Comparison of ENCODE assay signal across 17 mouse cellular contexts in genomic region chr15:99422551-99422950, GRCm38 (mm10). TPM values are rescaled to one million over a fixed set of nuclear protein-coding genes. Genes with fewer than 3 reads are reported as not detected.
DNase-seq lines count a peak whose midpoint lies in the region; ATAC-seq and TF ChIP-seq lines count a peak whose summit lies in the region.
"Had no signal": no experiment of that assay in that cellular context is flagged by ENCODE, and none has a peak within 500 bp of the region (broad histone marks: within the 10 kb centered on the region; RNA-seq: fewer than 3 reads in every experiment).

No protein-coding gene starts in this region.

- peak overlapping the region; percentile 65 for H3K27ac ChIP-seq in forebrain, embryonic 10.5 days
- H3K27ac ChIP-seq in forebrain, postnatal 0 days (ENCODE audit: low read depth, low read length), result no peak overlapping the region
- 0 out of 2 replicates have a peak overlapping the region, but pooled peaks have one; percentile 19 for H3K27ac ChIP-seq in hindbrain, embryonic 13.5 days
- no peak overlapping the region for H3K27ac ChIP-seq in hindbrain, embryonic 16.5 days (ENCODE audit: low read depth, low read length)
- H3K27ac ChIP-seq in testis, adult 2 months (ENCODE audit: control insufficient read depth, insufficient read depth, low read depth, low read length), result no peak overlapping the region

- ATAC-seq in forebrain, postnatal 0 days, result no peak
- ATAC-seq in hindbrain, embryonic 13.5 days (ENCODE audit: low FRiP score), result no peak
- ATAC-seq in hindbrain, embryonic 16.5 days, result no peak

- no peak; the same call in 1 of the 2 replicates for TF ChIP-seq CTCF in forebrain, postnatal 0 days (IDR thresholded peaks at IDR 0.05; ENCODE audit: low read depth)
- no peak for TF ChIP-seq CTCF in testis, adult 2 months (IDR thresholded peaks at IDR 0.05; ENCODE audit: control insufficient read depth, insufficient read depth, insufficient replicate concordance, low read depth, low read length)

- H3K4me1 ChIP-seq in forebrain, embryonic 10.5 days, result peaks cover 25% of the 10 kb centered on the region
- no peaks in the 10 kb centered on the region for H3K4me1 ChIP-seq in forebrain, postnatal 0 days (ENCODE audit: insufficient read depth)
- H3K4me1 ChIP-seq in hindbrain, embryonic 13.5 days (replicated peaks), result peaks cover 11% of the 10 kb centered on the region
- peaks cover 8% of the 10 kb centered on the region for H3K4me1 ChIP-seq in hindbrain, embryonic 16.5 days (ENCODE audit: control insufficient read depth, insufficient read depth, low read depth, low read length)
- peaks cover 21% of the 10 kb centered on the region for H3K4me1 ChIP-seq in testis, adult 2 months (ENCODE audit: control insufficient read depth, insufficient read depth, low read length)

- intact Hi-C loops in left cerebral cortex, postnatal 14 days (cut with DNase I), result no loop called here

- no peak overlapping the region for H3K9ac ChIP-seq in forebrain, postnatal 0 days
- no peak overlapping the region for H3K9ac ChIP-seq in hindbrain, embryonic 13.5 days
- no peak overlapping the region for H3K9ac ChIP-seq in hindbrain, embryonic 16.5 days (ENCODE audit: low read depth, low read length)
- H3K9ac ChIP-seq: heart, embryonic 15.5 days had no signal

- H3K4me3 ChIP-seq in forebrain, embryonic 10.5 days, result no peak overlapping the region
- no peak overlapping the region for H3K4me3 ChIP-seq in forebrain, postnatal 0 days (ENCODE audit: low read depth, low read length)
- no peak overlapping the region for H3K4me3 ChIP-seq in hindbrain, embryonic 13.5 days
- no peak overlapping the region for H3K4me3 ChIP-seq in hindbrain, embryonic 16.5 days (ENCODE audit: low read length)
- H3K4me3 ChIP-seq in testis, adult 2 months (ENCODE audit: control insufficient read depth, low read depth, low read length), result peak overlapping the region; percentile 63
- H3K4me3 ChIP-seq: heart, embryonic 15.5 days had no signal

- no peak overlapping the region for H3K4me2 ChIP-seq in forebrain, postnatal 0 days (ENCODE audit: low read depth)
- H3K4me2 ChIP-seq in hindbrain, embryonic 13.5 days, result no peak overlapping the region
- H3K4me2 ChIP-seq in hindbrain, embryonic 16.5 days (ENCODE audit: low read length), result no peak overlapping the region
- H3K4me2 ChIP-seq: heart, embryonic 15.5 days had no signal

- WGBS in forebrain, embryonic 10.5 days, result 94% methylated on average over 23 of the region's 23 CpGs
- WGBS in forebrain, postnatal 0 days, result 91% methylated on average over 23 of the region's 23 CpGs
- WGBS in hindbrain, embryonic 13.5 days, result 91% methylated on average over 23 of the region's 23 CpGs
- 92% methylated on average over 23 of the region's 23 CpGs for WGBS in hindbrain, embryonic 16.5 days

- no peak for TF ChIP-seq POLR2A in testis, adult 2 months (IDR thresholded peaks at IDR 0.05; ENCODE audit: control insufficient read depth, low read depth, low read length)

- H3K27me3 ChIP-seq in forebrain, embryonic 10.5 days (ENCODE audit: poor library complexity, severe bottlenecking), result no peaks in the 10 kb centered on the region
- no peaks in the 10 kb centered on the region for H3K27me3 ChIP-seq in forebrain, postnatal 0 days (ENCODE audit: insufficient read depth, low read length)
- no peaks in the 10 kb centered on the region for H3K27me3 ChIP-seq in hindbrain, embryonic 13.5 days
- no peaks in the 10 kb centered on the region for H3K27me3 ChIP-seq in hindbrain, embryonic 16.5 days (replicated peaks; ENCODE audit: control insufficient read depth, insufficient read depth, low read length)
- H3K27me3 ChIP-seq in testis, adult 2 months (ENCODE audit: control insufficient read depth, insufficient read depth, low read length), result no peaks in the 10 kb centered on the region
- H3K27me3 ChIP-seq: heart, embryonic 15.5 days had no signal

- H3K36me3 ChIP-seq in forebrain, embryonic 10.5 days (replicated peaks), result peaks cover 64% of the 10 kb centered on the region
- H3K36me3 ChIP-seq in forebrain, postnatal 0 days (ENCODE audit: insufficient read depth), result peaks cover 52% of the 10 kb centered on the region
- peaks cover 64% of the 10 kb centered on the region for H3K36me3 ChIP-seq in hindbrain, embryonic 13.5 days
- peaks cover 19% of the 10 kb centered on the region for H3K36me3 ChIP-seq in hindbrain, embryonic 16.5 days (ENCODE audit: control insufficient read depth, insufficient read depth, low read length)
- no peaks in the 10 kb centered on the region for H3K36me3 ChIP-seq in testis, adult 2 months (ENCODE audit: control insufficient read depth, insufficient read depth, low read length)

- DNase-seq in forebrain, embryonic 10.5 days (ENCODE audit: extremely low spot score, low spot score), result no peak
- DNase-seq in forebrain, postnatal 0 days, result no peak
- no peak for DNase-seq in testis, postnatal 10 days (ENCODE audit: low spot score)
- DNase-seq in left cerebral cortex, postnatal 14 days (ENCODE audit: low spot score in 2 of 2), result no peak
- no peak for DNase-seq in cerebellum, adult 8-10 months
- DNase-seq: adrenal gland, postnatal 25 days; cerebellum, adult 2 months; gastrocnemius, postnatal 25 days; left cerebral cortex, postnatal 4 days; lung, postnatal 36 days; midbrain, embryonic 14.5 days; retina, postnatal 1 day; thymus, adult 18-20 months had no signal

- H3K9me3 ChIP-seq in forebrain, embryonic 10.5 days, result no peaks in the 10 kb centered on the region
- no peaks in the 10 kb centered on the region for H3K9me3 ChIP-seq in forebrain, postnatal 0 days (ENCODE audit: low read length)
- H3K9me3 ChIP-seq in hindbrain, embryonic 13.5 days, result no peaks in the 10 kb centered on the region
- no peaks in the 10 kb centered on the region for H3K9me3 ChIP-seq in hindbrain, embryonic 16.5 days (ENCODE audit: control insufficient read depth, low read length)
- H3K9me3 ChIP-seq: heart, embryonic 15.5 days had no signal

RNA-seq across cellular contexts. Expression of gene Tmbim6, which starts 29.9 kb away (rescaled TPM):
- polyA plus RNA-seq in forebrain, embryonic 10.5 days (2016; fragmentation: Nextera tagmentation; extraction: Ambion mirVana), result 267 and 272 TPM in 2 replicates
- total RNA-seq in forebrain, postnatal 0 days (2014; rRNA removed), result 203 and 234 TPM in 2 replicates
- polyA plus RNA-seq in forebrain, postnatal 0 days (2015; fragmentation: Nextera tagmentation; extraction: Ambion mirVana), result 269 and 312 TPM in 2 replicates
- 255 and 257 TPM in 2 replicates for polyA plus RNA-seq in hindbrain, embryonic 13.5 days (2015; fragmentation: Nextera tagmentation; extraction: Ambion mirVana)
- polyA plus RNA-seq in hindbrain, embryonic 16.5 days (2015; fragmentation: Nextera tagmentation; extraction: Ambion mirVana), result 346 and 350 TPM in 2 replicates
- polyA plus RNA-seq in testis, adult 2 months (2012; rRNA removed), result 734 and 786 TPM in 2 replicates
- total RNA-seq in left cerebral cortex, postnatal 14 days (2021), result 100 to 1,000 TPM; 330 to 349 TPM

RNA-seq across cellular contexts. Expression of gene Nckap5l, which starts 35.0 kb away (rescaled TPM):
- polyA plus RNA-seq in forebrain, embryonic 10.5 days (2016; fragmentation: Nextera tagmentation; extraction: Ambion mirVana), result 10.9 and 13.7 TPM in 2 replicates
- 12.3 and 17.6 TPM in 2 replicates for total RNA-seq in forebrain, postnatal 0 days (2014; rRNA removed)
- 7.9 and 10.3 TPM in 2 replicates for polyA plus RNA-seq in forebrain, postnatal 0 days (2015; fragmentation: Nextera tagmentation; extraction: Ambion mirVana)
- 12.3 and 13.6 TPM in 2 replicates for polyA plus RNA-seq in hindbrain, embryonic 13.5 days (2015; fragmentation: Nextera tagmentation; extraction: Ambion mirVana)
- 11.6 and 17.7 TPM in 2 replicates for polyA plus RNA-seq in hindbrain, embryonic 16.5 days (2015; fragmentation: Nextera tagmentation; extraction: Ambion mirVana)
- polyA plus RNA-seq in testis, adult 2 months (2012; rRNA removed), result 3.9 and 4.4 TPM in 2 replicates
- 10 to 100 TPM; 27.6 to 35.6 TPM for total RNA-seq in left cerebral cortex, postnatal 14 days (2021)

RNA-seq across cellular contexts. Expression of gene Bcdin3d, which starts 52.0 kb away (rescaled TPM):
- polyA plus RNA-seq in forebrain, embryonic 10.5 days (2016; fragmentation: Nextera tagmentation; extraction: Ambion mirVana), result 19.6 and 20.5 TPM in 2 replicates
- 12.1 and 17.5 TPM in 2 replicates for total RNA-seq in forebrain, postnatal 0 days (2014; rRNA removed)
- 12.8 and 15.7 TPM in 2 replicates for polyA plus RNA-seq in forebrain, postnatal 0 days (2015; fragmentation: Nextera tagmentation; extraction: Ambion mirVana)
- 22.6 and 23.4 TPM in 2 replicates for polyA plus RNA-seq in hindbrain, embryonic 13.5 days (2015; fragmentation: Nextera tagmentation; extraction: Ambion mirVana)
- 16.8 and 17.7 TPM in 2 replicates for polyA plus RNA-seq in hindbrain, embryonic 16.5 days (2015; fragmentation: Nextera tagmentation; extraction: Ambion mirVana)
- polyA plus RNA-seq in testis, adult 2 months (2012; rRNA removed), result 4.6 and 4.7 TPM in 2 replicates
- total RNA-seq in left cerebral cortex, postnatal 14 days (2021), result 1 to 10 TPM; 4.7 to 4.8 TPM

RNA-seq across cellular contexts. Expression of gene Fmnl3, which starts 52.3 kb away (rescaled TPM):
- polyA plus RNA-seq in forebrain, embryonic 10.5 days (2016; fragmentation: Nextera tagmentation; extraction: Ambion mirVana), result 14.3 and 16.9 TPM in 2 replicates
- 11.2 and 14.2 TPM in 2 replicates for total RNA-seq in forebrain, postnatal 0 days (2014; rRNA removed)
- 7.3 and 8.6 TPM in 2 replicates for polyA plus RNA-seq in forebrain, postnatal 0 days (2015; fragmentation: Nextera tagmentation; extraction: Ambion mirVana)
- polyA plus RNA-seq in hindbrain, embryonic 13.5 days (2015; fragmentation: Nextera tagmentation; extraction: Ambion mirVana), result 8.2 and 8.8 TPM in 2 replicates
- polyA plus RNA-seq in hindbrain, embryonic 16.5 days (2015; fragmentation: Nextera tagmentation; extraction: Ambion mirVana), result 7.4 and 9.7 TPM in 2 replicates
- 14.3 and 15.3 TPM in 2 replicates for polyA plus RNA-seq in testis, adult 2 months (2012; rRNA removed)
- total RNA-seq in left cerebral cortex, postnatal 14 days (2021), result 10 to 100 TPM; 11.3 to 13.4 TPM

Comparison
In these comparisons a context has a peak if more than half of its experiments do, and no peak if none do; other contexts are left out.
1. H3K27ac ChIP-seq: peak in forebrain, embryonic 10.5 days (single experiment) and hindbrain, embryonic 13.5 days (single experiment); none in forebrain, postnatal 0 days (single experiment), hindbrain, embryonic 16.5 days (single experiment) and testis, adult 2 months (single experiment).